ENCODE assay signal across 27 mouse cellular contexts in genomic region chr2:27049408-27049807, GRCm38 (mm10). TPM values are rescaled to one million over a fixed set of nuclear protein-coding genes. Genes with fewer than 3 reads are reported as not detected.
A peak's percentile ranks its signal among the peaks of the same experiment; 100 is the strongest.
DNase-seq lines count a peak whose midpoint lies in the region; ATAC-seq and TF ChIP-seq lines count a peak whose summit lies in the region.
"Had no signal": no experiment of that assay in that cellular context is flagged by ENCODE, and none has a peak within 500 bp of the region (broad histone marks: within the 10 kb centered on the region; RNA-seq: fewer than 3 reads in every experiment).

No protein-coding gene starts in this region.

- peaks cover 3% of the 10 kb centered on the region; the same call in 1 of the 2 replicates for H3K4me1 ChIP-seq in liver, embryonic 13.5 days (replicated peaks)
- no peaks in the 10 kb centered on the region for H3K4me1 ChIP-seq in lung, postnatal 0 days (ENCODE audit: insufficient read depth, low read depth, low read length)
- H3K4me1 ChIP-seq: embryonic facial prominence, embryonic 13.5 days; forebrain, embryonic 13.5 days; heart, embryonic 13.5 days; hindbrain, embryonic 13.5 days had no signal

- no peaks in the 10 kb centered on the region for H3K36me3 ChIP-seq in liver, embryonic 13.5 days
- no peaks in the 10 kb centered on the region for H3K36me3 ChIP-seq in lung, postnatal 0 days (ENCODE audit: insufficient read depth, low read length)
- H3K36me3 ChIP-seq: embryonic facial prominence, embryonic 10.5 days; embryonic facial prominence, embryonic 13.5 days; forebrain, embryonic 10.5 days; heart, embryonic 10.5 days; heart, embryonic 13.5 days; hindbrain, embryonic 13.5 days had no signal

- no peaks in the 10 kb centered on the region for H3K27me3 ChIP-seq in liver, embryonic 13.5 days
- no peaks in the 10 kb centered on the region for H3K27me3 ChIP-seq in lung, postnatal 0 days (replicated peaks; ENCODE audit: insufficient read depth, low read length)
- H3K27me3 ChIP-seq in Patski: peaks cover 23% of the 10 kb centered on the region
- H3K27me3 ChIP-seq: embryonic facial prominence, embryonic 13.5 days; forebrain, embryonic 13.5 days had no signal

- DNase-seq in liver, embryonic 13.5 days: no peak
- DNase-seq in liver (no peak), NIH3T3 (ENCODE audit: low read depth) (peak; percentile 30), Patski (ENCODE audit: low read depth, low spot score) (no peak)
- DNase-seq in lung, postnatal 0 days (ENCODE audit: low spot score): peak; percentile 65
- DNase-seq in lung, postnatal 14 days: no peak
- DNase-seq: adrenal gland, postnatal 10 days; adrenal gland, postnatal 36 days; cerebellum, adult 18-20 months; cerebellum, adult 9-10 months; cerebellum, postnatal 14 days; gastrocnemius, postnatal 10 days; gastrocnemius, postnatal 36 days; heart, adult 2 months; heart, postnatal 14 days; heart, postnatal 4 days had no signal

- no peaks in the 10 kb centered on the region for H3K9me3 ChIP-seq in liver, embryonic 13.5 days (replicated peaks)
- no peaks in the 10 kb centered on the region for H3K9me3 ChIP-seq in lung, postnatal 0 days (ENCODE audit: low read length)
- H3K9me3 ChIP-seq: embryonic facial prominence, embryonic 10.5 days; embryonic facial prominence, embryonic 13.5 days; forebrain, embryonic 10.5 days; forebrain, embryonic 13.5 days; heart, embryonic 10.5 days; heart, embryonic 13.5 days; hindbrain, embryonic 13.5 days had no signal

- CTCF ChIA-PET in Patski (lab: Charles Lee): interaction anchor here (0.8 kb wide), 1 partner anchor 33 kb away, joined by 3 read pairs; no protein-coding TSS in a partner anchor

- H3K27ac ChIP-seq in liver, embryonic 13.5 days: peak overlapping the region; percentile 6; the same call in 1 of the 2 replicates
- no peak overlapping the region for H3K27ac ChIP-seq in lung, postnatal 0 days (ENCODE audit: low read length)
- H3K27ac ChIP-seq: embryonic facial prominence, embryonic 10.5 days; embryonic facial prominence, embryonic 13.5 days; forebrain, embryonic 10.5 days; forebrain, embryonic 13.5 days; heart, adult 2 months; heart, embryonic 10.5 days; heart, embryonic 13.5 days; hindbrain, embryonic 13.5 days had no signal

- in situ Hi-C loops in Patski (cut with MboI; ENCODE audit: low pct_unique_long_range_greater_than_20kb): loop anchor here (10.0 to 25.0 kb wide), 2 partner anchors 388 to 405 kb away; partner anchors contain the start of genes Brd3os and Vav2

- H3K9ac ChIP-seq in liver, embryonic 13.5 days: no peak overlapping the region
- no peak overlapping the region for H3K9ac ChIP-seq in lung, postnatal 0 days (replicated peaks; ENCODE audit: low read depth)
- H3K9ac ChIP-seq: embryonic facial prominence, embryonic 13.5 days; forebrain, embryonic 13.5 days; heart, embryonic 13.5 days; hindbrain, embryonic 13.5 days had no signal

- H3K4me3 ChIP-seq in liver, embryonic 13.5 days (replicated peaks): no peak overlapping the region
- no peak overlapping the region for H3K4me3 ChIP-seq in lung, postnatal 0 days (ENCODE audit: low read depth, low read length)
- H3K4me3 ChIP-seq: embryonic facial prominence, embryonic 10.5 days; embryonic facial prominence, embryonic 13.5 days; erythroblast, embryonic 14.5 days; forebrain, embryonic 10.5 days; forebrain, embryonic 13.5 days; heart, adult 2 months; heart, embryonic 10.5 days; heart, embryonic 13.5 days; hindbrain, embryonic 13.5 days had no signal

- TF ChIP-seq EP300 in lung, postnatal 0 days (IDR thresholded peaks at IDR 0.05): no peak

- TF ChIP-seq CTCF in lung, postnatal 0 days (IDR thresholded peaks at IDR 0.05): no peak
- TF ChIP-seq CTCF in Patski (IDR thresholded peaks at IDR 0.05): no peak

- H3K4me2 ChIP-seq in liver, embryonic 13.5 days: no peak overlapping the region
- H3K4me2 ChIP-seq in lung, postnatal 0 days (replicated peaks; ENCODE audit: low read depth, low read length): no peak overlapping the region
- H3K4me2 ChIP-seq: embryonic facial prominence, embryonic 13.5 days; forebrain, embryonic 13.5 days; heart, embryonic 13.5 days; hindbrain, embryonic 13.5 days had no signal

- WGBS in liver, embryonic 13.5 days (ENCODE audit: insufficient replicate concordance): 55% methylated on average over 6 of the region's 6 CpGs
- WGBS in lung, postnatal 0 days: 47% methylated on average over 6 of the region's 6 CpGs

- POLR2A ChIA-PET in Patski (lab: Charles Lee): no interaction called here

- ATAC-seq in liver, embryonic 13.5 days (ENCODE audit: low read depth): no peak
- peak; percentile 34 for ATAC-seq in lung, postnatal 0 days
- ATAC-seq in Patski: peak; percentile 62
- ATAC-seq: CD4-positive, CD25-positive, alpha-beta regulatory T cell, adult 4 months; forebrain, embryonic 13.5 days; forebrain, embryonic 16.5 days; hindbrain, embryonic 16.5 days had no signal

RNA-seq across cellular contexts. Expression of gene Slc2a6, which starts 21.6 kb away (rescaled TPM):
- 0.13 and 0.20 TPM in 2 replicates for polyA plus RNA-seq in liver, embryonic 13.5 days (2015; fragmentation: Nextera tagmentation; extraction: Ambion mirVana)
- polyA plus RNA-seq in lung, postnatal 0 days (2015; fragmentation: Nextera tagmentation; extraction: Ambion mirVana): 1.1 and 1.3 TPM in 2 replicates
- polyA plus RNA-seq in Patski (2021): 0.21 TPM
- polyA plus RNA-seq: heart, embryonic 13.5 days had no signal

RNA-seq across cellular contexts. Expression of gene Mymk, which starts 22.6 kb away (rescaled TPM):
- 0.70 and 0.83 TPM in 2 replicates for polyA plus RNA-seq in liver, embryonic 13.5 days (2015; fragmentation: Nextera tagmentation; extraction: Ambion mirVana)
- 0.36 and 0.76 TPM in 2 replicates for polyA plus RNA-seq in lung, postnatal 0 days (2015; fragmentation: Nextera tagmentation; extraction: Ambion mirVana)
- polyA plus RNA-seq in Patski (2021): 0.22 TPM
- polyA plus RNA-seq: CD4-positive, CD25-positive, alpha-beta regulatory T cell, adult 4 months; erythroblast, embryonic 14.5 days; forebrain, embryonic 10.5 days; forebrain, embryonic 13.5 days; forebrain, embryonic 16.5 days had no signal

RNA-seq across cellular contexts. Expression of gene Adamtsl2, which starts 29.8 kb away (rescaled TPM):
- polyA plus RNA-seq in liver, embryonic 13.5 days (2015; fragmentation: Nextera tagmentation; extraction: Ambion mirVana): 0.64 and 0.65 TPM in 2 replicates
- 50.6 and 52.3 TPM in 2 replicates for polyA plus RNA-seq in lung, postnatal 0 days (2015; fragmentation: Nextera tagmentation; extraction: Ambion mirVana)
- 0.49 TPM for polyA plus RNA-seq in Patski (2021)
- polyA plus RNA-seq: erythroblast, embryonic 14.5 days had no signal

RNA-seq across cellular contexts. Expression of gene Cacfd1, which starts 39.7 kb away (rescaled TPM):
- 12.6 and 13.4 TPM in 2 replicates for polyA plus RNA-seq in liver, embryonic 13.5 days (2015; fragmentation: Nextera tagmentation; extraction: Ambion mirVana)
- 39.9 and 42.1 TPM in 2 replicates for polyA plus RNA-seq in lung, postnatal 0 days (2015; fragmentation: Nextera tagmentation; extraction: Ambion mirVana)
- 47.6 TPM for polyA plus RNA-seq in Patski (2021)

Comparison
In these comparisons a context has a peak if more than half of its experiments do, and no peak if none do; other contexts are left out.
1. DNase-seq: peak in lung, postnatal 0 days (single experiment) and NIH3T3 (single experiment); none in liver, embryonic 13.5 days (single experiment), liver (single experiment), lung, postnatal 14 days (single experiment) and Patski (single experiment).
2. RNA of gene Adamtsl2, which starts 29.8 kb away (polyA plus RNA-seq): 50.6 to 52.3 TPM in lung, postnatal 0 days; 0.64 to 0.65 TPM in liver, embryonic 13.5 days and 0.49 TPM in Patski (single experiment); every median in the first group is over 10 times any median in the second.